Mouse (Mus musculus) hindbrain, embryonic 11.5 days (tissue): ENCODE results near the gene Azgp1. TPM values are rescaled to one million over a fixed set of nuclear protein-coding genes. Genes with fewer than 3 reads are reported as not detected.
A peak's percentile ranks its signal among the peaks of the same experiment; 100 is the strongest.

Experiments used
- ATAC-seq: fragments of 200-750 bp; cut with Nextera tagmentation; 2 replicates; pipeline ENCODE4 v1.8.0; 2017; ENCODE audit warnings: mild to moderate bottlenecking, moderate TSS enrichment, moderate library complexity; ENCODE audit not compliant: low FRiP score
- DNase-seq: peaks from one replicate; pipeline ENCODE4 v3.0.0-alpha.2; 2015; ENCODE audit warnings: low spot score
- H3K27ac ChIP-seq: fragments of 300-500 bp; sonication (generic); 2 replicates; pipeline ENCODE4 v1.5.1; 2014; ENCODE audit warnings: mild to moderate bottlenecking, low read depth, low read length
- H3K27me3 ChIP-seq: fragments of 300-500 bp; sonication (generic); 2 replicates; pipeline ENCODE4 v1.6.1; 2014; ENCODE audit warnings: mild to moderate bottlenecking, low read length, moderate library complexity, mixed read lengths; ENCODE audit not compliant: control insufficient read depth, insufficient read depth
- H3K36me3 ChIP-seq: fragments of 300-500 bp; sonication (generic); 2 replicates; pipeline ENCODE4 v1.6.1; 2014; ENCODE audit warnings: mild to moderate bottlenecking, low read length, moderate library complexity, mixed read lengths; ENCODE audit not compliant: control insufficient read depth, insufficient read depth
- H3K4me1 ChIP-seq: fragments of 300-500 bp; sonication (generic); replicated peaks from 2 replicates; pipeline ENCODE4 v1.6.1; 2014; ENCODE audit warnings: low read length, mixed read lengths; ENCODE audit not compliant: control insufficient read depth, insufficient read depth
- H3K4me2 ChIP-seq: fragments of 300-500 bp; sonication (generic); replicated peaks from 2 replicates; pipeline ENCODE4 v1.6.1; 2014; ENCODE audit warnings: mild to moderate bottlenecking, low read depth, low read length
- H3K4me3 ChIP-seq: fragments of 300-500 bp; sonication (generic); 2 replicates; pipeline ENCODE4 v1.5.1; 2014; ENCODE audit warnings: low read depth, low read length
- H3K9ac ChIP-seq: fragments of 300-500 bp; sonication (generic); 2 replicates; pipeline ENCODE4 v1.6.1; 2014; ENCODE audit warnings: low read depth, low read length
- H3K9me3 ChIP-seq: fragments of 300-500 bp; sonication (generic); 2 replicates; pipeline ENCODE4 v1.6.1; 2016; ENCODE audit warnings: low read length; ENCODE audit not compliant: control insufficient read depth
- WGBS: fragments of 180-500 bp; shearing (Covaris S2); extraction: QIAGEN DNeasy Blood & Tissue Kit; methylation state at CpG from one replicate; pipeline ENCODE4 v1.1.7; 2014; 5-methylcytosine and 5-hydroxymethylcytosine counted together
- polyA plus RNA-seq: library from polyadenylated mRNA; unstranded; fragments of >200 nt; fragmentation: Nextera tagmentation; extraction: Ambion mirVana; gene quantifications from 2 replicates; pipeline ENCODE4 v1.2.1, GENCODE M21; 2014

Azgp1 gene
- polyA plus RNA-seq, 1 experiment from 2014 or later, result not detected

DNA sequence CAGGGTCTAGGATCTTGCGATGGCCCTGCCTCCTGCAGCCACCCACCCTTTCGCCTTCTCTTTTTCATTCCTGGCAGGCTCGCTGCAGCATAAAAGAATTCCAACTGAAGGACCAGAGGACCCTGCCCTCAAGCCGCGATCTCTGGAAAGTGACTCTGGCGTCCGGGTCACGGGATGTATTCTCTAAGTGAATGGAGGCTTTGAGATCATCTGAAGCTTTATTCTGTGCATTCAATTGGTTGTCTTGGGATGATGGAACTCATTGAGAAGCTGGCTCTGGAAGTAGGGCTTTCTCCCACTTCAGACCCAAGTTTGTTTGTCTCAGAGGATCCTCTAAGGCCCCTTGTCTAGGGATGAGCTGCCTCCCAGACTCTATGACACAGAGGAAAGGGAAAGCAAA lies 18.4 kb upstream of the Azgp1 start, which contains the start of gene Gjc3:
Gjc3 (minus strand) TSS at position 154 of the 400 bp plus-strand sequence.
- peak; percentile 6 for DNase-seq
- no peaks in the 10 kb centered on the region for H3K4me1 ChIP-seq

GRCm38 (mm10) chr5:137966492-137966891 lies 14.8 kb upstream of the Azgp1 start:
- Histone ChIP-seq H3K9me3 (no peaks in the 10 kb centered on the region), H3K4me2 (no peak overlapping the region), H3K4me3 (no peak overlapping the region), H3K36me3 (no peaks in the 10 kb centered on the region), H3K9ac (no peak overlapping the region), H3K27me3 (no peaks in the 10 kb centered on the region), H3K4me1 (no peaks in the 10 kb centered on the region), H3K27ac (no peak overlapping the region)
- DNase-seq, result no peak
- no peak for ATAC-seq

More for the DNA sequence above, 18.4 kb upstream of the Azgp1 start, which contains the start of gene Gjc3:
- Histone ChIP-seq H3K27me3 (no peaks in the 10 kb centered on the region), H3K4me3 (no peak within 1 kb of the TSS), H3K9me3 (no peaks in the 10 kb centered on the region), H3K27ac (no peak within 1 kb of the TSS), H3K9ac (no peak within 1 kb of the TSS), H3K4me2 (no peak within 1 kb of the TSS), H3K36me3 (no peaks in the 10 kb centered on the region)
- WGBS, result 51% methylated on average over 8 of the region's 8 CpGs
- no peak for ATAC-seq

- no peaks in the 10 kb centered on the region for H3K4me1 ChIP-seq
- H3K27ac ChIP-seq, result no peak overlapping the region
- H3K36me3 ChIP-seq, result no peaks in the 10 kb centered on the region
- no peak overlapping the region for H3K9ac ChIP-seq
- 73% methylated on average over 2 of the region's 2 CpGs for WGBS
- no peaks in the 10 kb centered on the region for H3K27me3 ChIP-seq
- H3K9me3 ChIP-seq, result no peaks in the 10 kb centered on the region
- H3K4me3 ChIP-seq, result no peak overlapping the region
- no peak for DNase-seq
- no peak overlapping the region for H3K4me2 ChIP-seq
- ATAC-seq, result no peak
Measured at GRCm38 (mm10) chr5:137973161-137973560, 8.2 kb upstream of the Azgp1 start.

GRCm38 (mm10) chr5:137973738-137974137 lies 7.6 kb upstream of the Azgp1 start:
- H3K4me1 ChIP-seq, result no peaks in the 10 kb centered on the region
- no peaks in the 10 kb centered on the region for H3K36me3 ChIP-seq
- H3K27ac ChIP-seq, result no peak overlapping the region
- H3K9ac ChIP-seq, result no peak overlapping the region
- H3K9me3 ChIP-seq, result no peaks in the 10 kb centered on the region
- DNase-seq (no peak), ATAC-seq (no peak)
- no peak overlapping the region for H3K4me3 ChIP-seq
- H3K4me2 ChIP-seq, result no peak overlapping the region
- H3K27me3 ChIP-seq, result no peaks in the 10 kb centered on the region
- 53% methylated on average over 3 of the region's 3 CpGs for WGBS

DNA sequence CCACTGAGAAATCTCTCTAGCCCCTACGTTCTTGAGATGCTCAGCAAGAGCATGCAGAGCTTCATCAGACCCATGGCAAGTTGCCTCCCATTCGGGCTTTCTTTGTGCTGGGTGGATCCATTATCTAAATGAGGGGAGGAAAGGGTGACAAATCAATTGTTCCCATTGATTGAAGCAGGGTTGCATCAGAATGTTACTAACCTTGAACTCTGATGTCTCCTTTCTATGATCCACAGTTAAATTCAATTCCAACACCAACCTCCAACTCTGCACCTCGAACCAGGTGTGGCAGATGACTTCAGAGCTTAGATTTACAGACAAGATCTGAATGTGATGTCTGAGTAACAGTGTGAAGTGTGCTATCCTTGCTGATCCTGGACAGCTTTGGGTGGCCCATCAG lies 6.6 kb upstream of the Azgp1 start:
- Histone ChIP-seq H3K27ac (no peak overlapping the region), H3K4me2 (no peak overlapping the region), H3K4me1 (no peaks in the 10 kb centered on the region), H3K9ac (no peak overlapping the region), H3K36me3 (no peaks in the 10 kb centered on the region), H3K9me3 (no peaks in the 10 kb centered on the region), H3K27me3 (no peaks in the 10 kb centered on the region), H3K4me3 (no peak overlapping the region)
- WGBS, result 67% methylated on average over 3 of the region's 3 CpGs
- no peak for ATAC-seq
- DNase-seq, result no peak

GRCm38 (mm10) chr5:137975434-137975833 lies 5.9 kb upstream of the Azgp1 start:
- H3K4me2 ChIP-seq, result no peak overlapping the region
- no peaks in the 10 kb centered on the region for H3K9me3 ChIP-seq
- H3K36me3 ChIP-seq, result no peaks in the 10 kb centered on the region
- 45% methylated on average over 1 of the region's 1 CpGs for WGBS
- H3K27me3 ChIP-seq, result no peaks in the 10 kb centered on the region
- H3K9ac ChIP-seq, result no peak overlapping the region
- no peak overlapping the region for H3K4me3 ChIP-seq
- ATAC-seq (no peak), DNase-seq (no peak)
- no peak overlapping the region for H3K27ac ChIP-seq
- H3K4me1 ChIP-seq, result no peaks in the 10 kb centered on the region

DNA sequence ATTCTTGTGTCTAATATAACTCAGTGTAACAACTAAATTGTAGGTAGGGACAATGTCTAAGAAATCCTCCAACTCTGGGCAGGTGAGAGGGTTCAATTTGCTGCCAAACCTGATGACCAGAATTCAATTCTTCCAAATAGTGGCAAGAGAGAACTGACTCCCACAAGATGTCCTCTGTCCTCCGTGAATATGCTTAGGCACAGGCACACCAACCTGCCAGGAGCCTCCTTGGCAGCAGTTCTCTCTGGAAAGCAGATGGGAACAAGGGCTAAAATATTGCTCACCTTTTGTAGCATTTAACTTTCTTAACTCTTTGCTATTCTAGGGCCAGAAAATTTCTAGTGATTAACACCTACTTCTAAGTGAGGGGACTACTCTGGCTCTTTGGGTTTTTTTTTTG lies 4.0 kb upstream of the Azgp1 start:
- no peak overlapping the region for H3K9ac ChIP-seq
- no peaks in the 10 kb centered on the region for H3K36me3 ChIP-seq
- no peak overlapping the region for H3K27ac ChIP-seq
- H3K4me3 ChIP-seq, result no peak overlapping the region
- H3K4me2 ChIP-seq, result no peak overlapping the region
- no peaks in the 10 kb centered on the region for H3K9me3 ChIP-seq
- WGBS, result 50% methylated on average over 1 of the region's 1 CpGs
- H3K27me3 ChIP-seq, result no peaks in the 10 kb centered on the region
- H3K4me1 ChIP-seq, result no peaks in the 10 kb centered on the region
- no peak for DNase-seq
- no peak for ATAC-seq

GRCm38 (mm10) chr5:137979081-137979480 lies 2.2 kb upstream of the Azgp1 start:
- Histone ChIP-seq H3K9me3 (no peaks in the 10 kb centered on the region), H3K4me2 (no peak overlapping the region), H3K27me3 (no peaks in the 10 kb centered on the region), H3K9ac (no peak overlapping the region), H3K4me1 (no peaks in the 10 kb centered on the region), H3K36me3 (no peaks in the 10 kb centered on the region), H3K4me3 (no peak overlapping the region), H3K27ac (no peak overlapping the region)
- ATAC-seq (no peak), DNase-seq (no peak)
- WGBS, result 74% methylated on average over 2 of the region's 2 CpGs

DNA sequence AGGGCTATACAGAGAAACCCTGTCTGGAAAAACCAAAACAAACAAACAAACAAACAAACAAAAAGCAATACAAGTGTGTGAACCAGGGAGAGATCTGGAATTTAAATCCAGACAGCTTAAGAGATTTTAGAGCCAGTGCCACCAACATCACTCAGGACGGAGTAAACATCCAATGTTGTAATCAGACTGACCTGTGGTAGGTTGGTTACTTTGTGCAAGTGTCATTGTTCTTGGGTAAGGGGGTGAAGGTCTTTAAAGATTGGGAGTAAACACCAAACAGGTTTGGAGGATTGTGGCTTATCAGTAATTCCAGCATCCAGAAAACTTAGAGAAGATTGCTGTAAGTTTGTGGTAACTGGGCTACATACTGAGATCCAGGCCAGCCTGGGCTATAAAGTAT lies 5.0 kb downstream of the Azgp1 start:
- ATAC-seq, result no peak

More for the DNA sequence above, 5.0 kb downstream of the Azgp1 start:
- Histone ChIP-seq H3K36me3 (no peaks in the 10 kb centered on the region), H3K27ac (no peak overlapping the region), H3K4me3 (no peak overlapping the region), H3K9me3 (no peaks in the 10 kb centered on the region), H3K4me2 (no peak overlapping the region), H3K4me1 (no peaks in the 10 kb centered on the region), H3K9ac (no peak overlapping the region), H3K27me3 (no peaks in the 10 kb centered on the region)
- DNase-seq, result no peak
- 86% methylated on average over 1 of the region's 1 CpGs for WGBS
